Mouse (Mus musculus) MEL (cell line): ENCODE measurements around the gene Cd8a. TPM values are rescaled to one million over a fixed set of nuclear protein-coding genes. Genes with fewer than 3 reads are reported as not detected.

Experiments
- DNase-seq: peaks from one replicate; pipeline ENCODE4 v3.0.0; 2011; ENCODE audit warnings: low read depth, low spot score
- H3K27ac ChIP-seq: 2 replicates; pipeline ENCODE4 v1.5.1; 2012; ENCODE audit warnings: low read depth, mild to moderate bottlenecking, control low read depth, low read length, moderate library complexity; ENCODE audit not compliant: control insufficient read depth
- H3K27me3 ChIP-seq, 2 experiments: fragments of 150-350 bp in 1 of 2; sonication (generic) in 1 of 2; 2 replicates each; pipeline ENCODE4 v1.6.1; 2012; ENCODE audit warnings: low read length in 2 of 2, mild to moderate bottlenecking in 2 of 2, improper control_type of control experiment in 1 of 2, moderate library complexity in 1 of 2; ENCODE audit not compliant: insufficient read depth in 2 of 2, control insufficient read depth in 1 of 2
- H3K36me3 ChIP-seq, 2 experiments: 2 replicates each; pipeline ENCODE4 v1.6.1; 2012 to 2014; ENCODE audit warnings: low read length in 2 of 2, improper control_type of control experiment in 1 of 2, inconsistent platforms in 1 of 2, mild to moderate bottlenecking in 1 of 2; ENCODE audit not compliant: insufficient read depth in 2 of 2, control insufficient read depth in 1 of 2
- H3K4me1 ChIP-seq, 2 experiments: fragments of 150-350 bp in 1 of 2; sonication (generic) in 1 of 2; 2 replicates each; pipeline ENCODE4 v1.6.1; 2012; ENCODE audit warnings: low read length in 2 of 2, improper control_type of control experiment in 1 of 2, mild to moderate bottlenecking in 1 of 2; ENCODE audit not compliant: insufficient read depth in 2 of 2, control insufficient read depth in 1 of 2
- H3K4me3 ChIP-seq, 2 experiments: fragments of 150-350 bp in 1 of 2; sonication (generic) in 1 of 2; 2 replicates each; pipeline ENCODE4 v1.5.1; 2012; ENCODE audit warnings: low read depth in 2 of 2, low read length in 2 of 2, mild to moderate bottlenecking in 2 of 2, moderate library complexity in 2 of 2, control low read depth in 1 of 2, improper control_type of control experiment in 1 of 2; ENCODE audit not compliant: control insufficient read depth in 1 of 2, insufficient read depth in 1 of 2
- H3K79me2 ChIP-seq: 2 replicates; pipeline ENCODE4 v1.6.1; 2012; ENCODE audit warnings: mild to moderate bottlenecking, low read length, moderate library complexity; ENCODE audit not compliant: control insufficient read depth, poor library complexity, insufficient read depth
- H3K9ac ChIP-seq: 2 replicates; pipeline ENCODE4 v1.6.1; 2012; ENCODE audit warnings: low read depth, mild to moderate bottlenecking, control low read depth, low read length, moderate library complexity; ENCODE audit not compliant: control insufficient read depth, poor library complexity, severe bottlenecking
- H3K9me3 ChIP-seq: fragments of 150-350 bp; sonication (generic); replicated peaks from 2 replicates; pipeline ENCODE4 v1.6.1; 2012; ENCODE audit warnings: mild to moderate bottlenecking, low read length, improper control_type of control experiment, moderate library complexity; ENCODE audit not compliant: insufficient read depth
- ETS1 ChIP-seq: IDR thresholded peaks from 2 replicates; pipeline ENCODE4 v1.6.1; 2012; ENCODE audit warnings: low read depth, mild to moderate bottlenecking, inconsistent platforms, low read length, improper control_type of control experiment, moderate library complexity
- GATA1 ChIP-seq: IDR thresholded peaks from 2 replicates; pipeline ENCODE4 v1.6.1; 2011; ENCODE audit warnings: low read depth, low read length, improper control_type of control experiment
- HCFC1 ChIP-seq: IDR thresholded peaks from 2 replicates; pipeline ENCODE4 v1.6.1; 2012; ENCODE audit warnings: low read depth, mild to moderate bottlenecking, inconsistent platforms, low read length, improper control_type of control experiment, moderate library complexity
- KAT2A ChIP-seq: conservative IDR thresholded peaks from 2 replicates; pipeline ENCODE4 v1.6.1; 2012; ENCODE audit warnings: low read depth, low read length, improper control_type of control experiment, inconsistent platforms
- MAZ ChIP-seq: IDR thresholded peaks from 2 replicates; pipeline ENCODE4 v1.6.1; 2012; ENCODE audit warnings: low read depth, mild to moderate bottlenecking, inconsistent platforms, low read length, improper control_type of control experiment
- MEF2A ChIP-seq: IDR thresholded peaks from 2 replicates; pipeline ENCODE4 v1.6.1; 2014; ENCODE audit warnings: low read depth, mild to moderate bottlenecking, inconsistent platforms, low read length, improper control_type of control experiment; ENCODE audit not compliant: poor library complexity, insufficient replicate concordance, severe bottlenecking; ENCODE audit errors: extremely low read depth
- MYB ChIP-seq: IDR thresholded peaks from 2 replicates; pipeline ENCODE4 v1.6.1; 2011; ENCODE audit warnings: mild to moderate bottlenecking, low read depth, low read length, improper control_type of control experiment
- MYC ChIP-seq: IDR thresholded peaks from 2 replicates; pipeline ENCODE4 v1.6.1; 2011; ENCODE audit warnings: low read depth, mild to moderate bottlenecking, low read length, improper control_type of control experiment, moderate library complexity
- NELFE ChIP-seq: IDR thresholded peaks from 2 replicates; pipeline ENCODE4 v1.6.1; 2011; ENCODE audit warnings: low read depth, low read length, improper control_type of control experiment
- SMC3 ChIP-seq: IDR thresholded peaks from 2 replicates; pipeline ENCODE4 v1.6.1; 2011; ENCODE audit warnings: low read depth, low read length, improper control_type of control experiment
- TBP ChIP-seq: IDR thresholded peaks from 2 replicates; pipeline ENCODE4 v1.8.0; 2011; ENCODE audit warnings: low read depth, low read length, improper control_type of control experiment
- USF1 ChIP-seq: IDR thresholded peaks from 2 replicates; pipeline ENCODE4 v1.6.1; 2014; ENCODE audit warnings: low read depth, mild to moderate bottlenecking, inconsistent platforms, low read length, improper control_type of control experiment, moderate library complexity
- USF2 ChIP-seq, 2 experiments: IDR thresholded peaks; 2 replicates each; pipeline ENCODE4 v1.6.1; 2011 to 2012; ENCODE audit warnings: improper control_type of control experiment in 2 of 2, low read length in 2 of 2, borderline replicate concordance in 1 of 2, inconsistent platforms in 1 of 2, low read depth in 1 of 2, mild to moderate bottlenecking in 1 of 2; ENCODE audit not compliant: insufficient read depth in 1 of 2
- ZC3H11A ChIP-seq: IDR thresholded peaks from 2 replicates; pipeline ENCODE4 v1.6.1; 2012; ENCODE audit warnings: low read depth, mild to moderate bottlenecking, inconsistent platforms, low read length, improper control_type of control experiment
- ZNF384 ChIP-seq: IDR thresholded peaks from 2 replicates; pipeline ENCODE4 v1.6.1; 2012; ENCODE audit warnings: low read depth, mild to moderate bottlenecking, inconsistent platforms, low read length, improper control_type of control experiment
- polyA plus RNA-seq, 2 experiments: library from polyadenylated mRNA; stranded (reverse) in 1 of 2; unstranded in 1 of 2; fragments of >175 nt in 1 of 2; fragments of >200 nt in 1 of 2; gene quantifications; 2 replicates each; pipeline versions ENCODE4 v1.2.1 to v1.2.4; 2012; ENCODE audit warnings: low replicate concordance in 2 of 2, low read depth in 1 of 2; ENCODE audit not compliant: insufficient read length in 2 of 2, insufficient read depth in 1 of 2, missing spikeins in 1 of 2
- total RNA-seq: library from RNA; depleted of rRNA; stranded (reverse); fragments of 300-350 nt; gene quantifications from 2 replicates; pipeline ENCODE4 v1.2.3, GENCODE M21; 2012

Gene Cd8a
- total and polyA plus RNA-seq, 3 experiments, result not detected

GRCm38 (mm10) chr6:71337666-71338065 is 35.6 kb upstream of the Cd8a start:
- Histone ChIP-seq H3K4me1 (no peaks in the 10 kb centered on the region), H3K9ac (no peak overlapping the region), H3K4me3 (no peak overlapping the region), H3K79me2 (no peaks in the 10 kb centered on the region), H3K36me3 (no peaks in the 10 kb centered on the region), H3K9me3 (no peaks in the 10 kb centered on the region), H3K27me3 (peaks cover 0 to 1% of the 10 kb centered on the region in 2 experiments; a peak in 1 of 4 replicates), H3K27ac (no peak overlapping the region)
- TF ChIP-seq GATA1 (no peak), TBP (no peak), KAT2A (no peak), MAZ (no peak), SMC3 (no peak), ETS1 (no peak), ZNF384 (no peak)
- no peak for DNase-seq

GRCm38 (mm10) chr6:71338941-71339340 is 34.3 kb upstream of the Cd8a start:
- H3K9ac ChIP-seq, result no peak overlapping the region
- H3K4me3 ChIP-seq, result no peak overlapping the region
- TF ChIP-seq USF2 (IDR thresholded peaks at IDR 0.05; ENCODE audit: borderline replicate concordance in 1 of 2, insufficient read depth in 1 of 2, low read depth in 1 of 2, low read length in 2 of 2) (no peak), MEF2A (no peak), USF1 (no peak), NELFE (no peak), TBP (no peak)
- no peaks in the 10 kb centered on the region for H3K9me3 ChIP-seq
- peaks cover 0 to 1% of the 10 kb centered on the region in 2 experiments; a peak in 1 of 4 replicates for H3K27me3 ChIP-seq
- no peak overlapping the region for H3K27ac ChIP-seq
- no peaks in the 10 kb centered on the region for H3K4me1 ChIP-seq
- no peaks in the 10 kb centered on the region for H3K36me3 ChIP-seq
- no peak for DNase-seq
- no peaks in the 10 kb centered on the region for H3K79me2 ChIP-seq

GRCm38 (mm10) chr6:71339351-71339750 is 33.9 kb upstream of the Cd8a start:
- H3K9ac ChIP-seq, result no peak overlapping the region
- no peaks in the 10 kb centered on the region for H3K9me3 ChIP-seq
- TF ChIP-seq MYC, result no peak
- no peak for TF ChIP-seq HCFC1
- TF ChIP-seq KAT2A, result no peak
- no peak for TF ChIP-seq MYB
- TF ChIP-seq ETS1, result no peak
- TF ChIP-seq ZC3H11A, result no peak
- DNase-seq, result no peak
- no peaks in the 10 kb centered on the region for H3K79me2 ChIP-seq
- no peaks in the 10 kb centered on the region for H3K36me3 ChIP-seq
- peaks cover 0 to 1% of the 10 kb centered on the region in 2 experiments; a peak in 1 of 4 replicates for H3K27me3 ChIP-seq
- H3K27ac ChIP-seq, result no peak overlapping the region
- H3K4me1 ChIP-seq, result no peaks in the 10 kb centered on the region
- no peak overlapping the region for H3K4me3 ChIP-seq
